Mouse (Mus musculus): Measurements from ENCODE around the gene Kank3. TPM values are rescaled to one million over a fixed set of nuclear protein-coding genes. Genes with fewer than 3 reads are reported as not detected.
"Not testable (repeated sequence)": the region's sequence is repeated elsewhere in the genome, so short reads cannot be mapped to it uniquely, and the experiment has no call there.

Gene Kank3
- polyA plus RNA-seq, 1 experiment from 2014 or later = 70.4 TPM

DNA sequence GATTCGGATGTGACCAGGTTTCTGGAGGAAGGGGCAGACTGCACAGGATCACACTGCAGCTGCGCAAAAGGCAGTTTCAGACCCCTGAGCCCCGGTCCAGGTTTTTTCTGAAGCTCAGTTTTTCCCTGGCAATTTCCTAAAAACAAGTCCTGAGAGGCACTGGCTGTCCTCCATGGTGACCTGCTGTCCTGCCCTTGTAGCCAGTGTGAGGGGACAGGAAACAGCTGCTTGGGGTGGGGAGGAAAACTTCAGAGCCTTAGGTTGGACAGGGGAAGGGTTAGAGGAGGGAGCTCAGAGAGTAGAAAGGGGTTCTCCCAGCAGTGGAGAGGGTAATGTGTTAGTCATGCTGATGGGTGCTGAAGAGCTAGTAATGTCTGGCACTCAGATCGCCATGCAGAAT, 2.7 kb downstream of the Kank3 start:
- peak overlapping the region; percentile 85 for H3K4me2 ChIP-seq (ENCODE audit: low read length)
- H3K36me3 ChIP-seq (ENCODE audit: insufficient read depth, low read length) = no peaks in the 10 kb centered on the region
- no peaks in the 10 kb centered on the region for H3K9me3 ChIP-seq (replicated peaks; ENCODE audit: low read length)
- peak overlapping the region; percentile 79 for H3K27ac ChIP-seq
- peaks cover 15% of the 10 kb centered on the region; the same call in 1 of the 2 replicates for H3K4me1 ChIP-seq (replicated peaks; ENCODE audit: insufficient read depth, low read length)
- no peak overlapping the region for H3K9ac ChIP-seq (ENCODE audit: low read depth, low read length)
- no peak for TF ChIP-seq CTCF (IDR thresholded peaks at IDR 0.05; ENCODE audit: low read depth)
- no peaks in the 10 kb centered on the region for H3K27me3 ChIP-seq (ENCODE audit: insufficient read depth, low read length)
- peak; percentile 76 for DNase-seq (ENCODE audit: low spot score)
- ATAC-seq (replicated peaks; ENCODE audit: low FRiP score, low read depth) = no peak
- 21% methylated on average over 4 of the region's 4 CpGs for WGBS
- H3K4me3 ChIP-seq (replicated peaks; ENCODE audit: low read depth, low read length) = no peak overlapping the region

GRCm38 (mm10) chr17:33815399-33815798, 5.1 kb downstream of the Kank3 start:
- no peak overlapping the region for H3K9ac ChIP-seq (ENCODE audit: low read depth, low read length)
- no peak overlapping the region for H3K4me3 ChIP-seq (replicated peaks; ENCODE audit: low read depth, low read length)
- TF ChIP-seq CTCF (IDR thresholded peaks at IDR 0.05; ENCODE audit: low read depth) = no peak
- H3K36me3 ChIP-seq (ENCODE audit: insufficient read depth, low read length) = peaks cover 7% of the 10 kb centered on the region; the same call in 1 of the 2 replicates
- WGBS = 92% methylated on average over 5 of the region's 6 CpGs
- no peaks in the 10 kb centered on the region for H3K27me3 ChIP-seq (ENCODE audit: insufficient read depth, low read length)
- H3K9me3 ChIP-seq (replicated peaks; ENCODE audit: low read length) = no peaks in the 10 kb centered on the region
- H3K4me1 ChIP-seq (replicated peaks; ENCODE audit: insufficient read depth, low read length) = peaks cover 16% of the 10 kb centered on the region; the same call in 1 of the 2 replicates
- no peak overlapping the region for H3K27ac ChIP-seq
- DNase-seq (ENCODE audit: low spot score) = no peak
- no peak for ATAC-seq (replicated peaks; ENCODE audit: low FRiP score, low read depth)
- no peak overlapping the region for H3K4me2 ChIP-seq (ENCODE audit: low read length)

- DNase-seq (ENCODE audit: low spot score) (no peak), ATAC-seq (replicated peaks; ENCODE audit: low FRiP score, low read depth) (no peak)
- no peak for TF ChIP-seq CTCF (IDR thresholded peaks at IDR 0.05; ENCODE audit: low read depth)
- WGBS = 59% methylated on average over 5 of the region's 5 CpGs
- H3K9ac ChIP-seq (ENCODE audit: low read depth, low read length) = peak overlapping the region; percentile 78
- peak overlapping the region; percentile 93 for H3K27ac ChIP-seq
- peaks cover 11% of the 10 kb centered on the region; the same call in 1 of the 2 replicates for H3K4me1 ChIP-seq (replicated peaks; ENCODE audit: insufficient read depth, low read length)
- H3K9me3 ChIP-seq (replicated peaks; ENCODE audit: low read length) = no peaks in the 10 kb centered on the region
- H3K4me2 ChIP-seq (ENCODE audit: low read length) = peak overlapping the region; percentile 92
- peaks cover 18% of the 10 kb centered on the region for H3K36me3 ChIP-seq (ENCODE audit: insufficient read depth, low read length)
- no peaks in the 10 kb centered on the region for H3K27me3 ChIP-seq (ENCODE audit: insufficient read depth, low read length)
- peak overlapping the region; percentile 51 for H3K4me3 ChIP-seq (replicated peaks; ENCODE audit: low read depth, low read length)
Measured at GRCm38 (mm10) chr17:33816612-33817011, 6.3 kb downstream of the Kank3 start.

GRCm38 (mm10) chr17:33817184-33817968, 7.1 kb downstream of the Kank3 start:
- Histone ChIP-seq H3K9me3 (replicated peaks; ENCODE audit: low read length) (no peaks in the 10 kb centered on the region), H3K27me3 (ENCODE audit: insufficient read depth, low read length) (no peaks in the 10 kb centered on the region), H3K9ac (ENCODE audit: low read depth, low read length) (peak overlapping the region; percentile 78), H3K36me3 (ENCODE audit: insufficient read depth, low read length) (peaks cover 20% of the 10 kb centered on the region), H3K27ac (peak overlapping the region; percentile 93), H3K4me1 (replicated peaks; ENCODE audit: insufficient read depth, low read length) (peaks cover 11% of the 10 kb centered on the region; the same call in 1 of the 2 replicates), H3K4me2 (ENCODE audit: low read length) (peak overlapping the region; percentile 92), H3K4me3 (replicated peaks; ENCODE audit: low read depth, low read length) (peak overlapping the region; percentile 51)
- ATAC-seq (replicated peaks; ENCODE audit: low FRiP score, low read depth) (peak; percentile 95), DNase-seq (ENCODE audit: low spot score) (peak; percentile 96)
- WGBS = under 1% methylated on average over 88 of the region's 89 CpGs
- TF ChIP-seq CTCF (IDR thresholded peaks at IDR 0.05; ENCODE audit: low read depth) = no peak

GRCm38 (mm10) chr17:33817969-33818643, 7.8 kb downstream of the Kank3 start:
- Histone ChIP-seq H3K4me2 (ENCODE audit: low read length) (peak overlapping the region; percentile 92), H3K9ac (ENCODE audit: low read depth, low read length) (peak overlapping the region; percentile 78), H3K36me3 (ENCODE audit: insufficient read depth, low read length) (peaks cover 20% of the 10 kb centered on the region), H3K9me3 (replicated peaks; ENCODE audit: low read length) (no peaks in the 10 kb centered on the region), H3K4me1 (replicated peaks; ENCODE audit: insufficient read depth, low read length) (peaks cover 4% of the 10 kb centered on the region; the same call in 1 of the 2 replicates), H3K27ac (peak overlapping the region; percentile 93), H3K4me3 (replicated peaks; ENCODE audit: low read depth, low read length) (peak overlapping the region; percentile 51), H3K27me3 (ENCODE audit: insufficient read depth, low read length) (no peaks in the 10 kb centered on the region)
- peak; percentile 53 for ATAC-seq (replicated peaks; ENCODE audit: low FRiP score, low read depth)
- no peak for TF ChIP-seq CTCF (IDR thresholded peaks at IDR 0.05; ENCODE audit: low read depth)
- DNase-seq (ENCODE audit: low spot score) = peak; percentile 37
- whole genome bisulfite sequencing = 12% methylated on average over 33 of the region's 33 CpGs

GRCm38 (mm10) chr17:33822436-33822959, 12.2 kb downstream of the Kank3 start:
- H3K4me1 ChIP-seq (replicated peaks; ENCODE audit: insufficient read depth, low read length) = peaks cover 18% of the 10 kb centered on the region
- no peaks in the 10 kb centered on the region for H3K9me3 ChIP-seq (replicated peaks; ENCODE audit: low read length)
- no peak overlapping the region for H3K27ac ChIP-seq
- no peak overlapping the region for H3K4me2 ChIP-seq (ENCODE audit: low read length)
- H3K36me3 ChIP-seq (ENCODE audit: insufficient read depth, low read length) = peaks cover 20% of the 10 kb centered on the region
- no peak overlapping the region for H3K4me3 ChIP-seq (replicated peaks; ENCODE audit: low read depth, low read length)
- peak; percentile 49; the same call in 1 of the 2 replicates for TF ChIP-seq CTCF (IDR thresholded peaks at IDR 0.05; ENCODE audit: low read depth)
- DNase-seq (ENCODE audit: low spot score) (peak; percentile 47), ATAC-seq (replicated peaks; ENCODE audit: low FRiP score, low read depth) (no peak)
- no peaks in the 10 kb centered on the region for H3K27me3 ChIP-seq (ENCODE audit: insufficient read depth, low read length)
- WGBS = 82% methylated on average over 1 of the region's 1 CpGs
- 0 out of 2 replicates have a peak overlapping the region, but pooled peaks have one; percentile 24 for H3K9ac ChIP-seq (ENCODE audit: low read depth, low read length)

DNA sequence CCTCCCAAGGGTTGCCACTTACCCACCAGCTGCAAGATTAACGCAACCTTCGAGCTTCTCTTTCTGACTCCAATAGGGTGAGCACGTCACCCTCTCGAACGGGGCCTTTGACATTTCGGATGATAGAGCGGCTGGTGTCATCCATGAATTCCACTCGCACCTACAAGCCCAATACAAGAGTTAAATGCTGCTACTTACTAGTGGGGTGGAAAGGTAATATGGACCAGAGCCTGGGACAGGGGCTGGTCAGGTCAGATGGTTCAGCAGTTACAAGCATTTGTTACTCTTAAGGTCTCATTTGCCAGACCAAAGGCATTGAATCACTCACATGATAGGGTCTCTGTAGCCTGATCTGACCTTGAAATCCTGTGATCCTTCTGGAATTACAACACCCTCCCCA, 12.9 kb downstream of the Kank3 start:
- not testable (repeated sequence) for H3K27me3 ChIP-seq (ENCODE audit: insufficient read depth, low read length)

More for the DNA sequence above, 12.9 kb downstream of the Kank3 start:
- 74% methylated on average over 8 of the region's 8 CpGs for WGBS
- H3K9ac ChIP-seq (ENCODE audit: low read depth, low read length) = peak overlapping the region; percentile 74
- peaks cover 23% of the 10 kb centered on the region for H3K36me3 ChIP-seq (ENCODE audit: insufficient read depth, low read length)
- H3K4me1 ChIP-seq (replicated peaks; ENCODE audit: insufficient read depth, low read length) = peaks cover 18% of the 10 kb centered on the region
- not testable (repeated sequence) for ATAC-seq (replicated peaks; ENCODE audit: low FRiP score, low read depth); H3K27ac ChIP-seq; H3K9me3 ChIP-seq (replicated peaks; ENCODE audit: low read length); DNase-seq (ENCODE audit: low spot score)
- peak overlapping the region; percentile 89 for H3K4me2 ChIP-seq (ENCODE audit: low read length)
- H3K4me3 ChIP-seq (replicated peaks; ENCODE audit: low read depth, low read length) = peak overlapping the region; percentile 59

All from kidney, postnatal 0 days (tissue).